Mouse (Mus musculus): ENCODE results near the gene Rad51c.
"Not testable (repeated sequence)": the region's sequence is repeated elsewhere in the genome, so short reads cannot be mapped to it uniquely, and the experiment has no call there.

Rad51c gene

DNA sequence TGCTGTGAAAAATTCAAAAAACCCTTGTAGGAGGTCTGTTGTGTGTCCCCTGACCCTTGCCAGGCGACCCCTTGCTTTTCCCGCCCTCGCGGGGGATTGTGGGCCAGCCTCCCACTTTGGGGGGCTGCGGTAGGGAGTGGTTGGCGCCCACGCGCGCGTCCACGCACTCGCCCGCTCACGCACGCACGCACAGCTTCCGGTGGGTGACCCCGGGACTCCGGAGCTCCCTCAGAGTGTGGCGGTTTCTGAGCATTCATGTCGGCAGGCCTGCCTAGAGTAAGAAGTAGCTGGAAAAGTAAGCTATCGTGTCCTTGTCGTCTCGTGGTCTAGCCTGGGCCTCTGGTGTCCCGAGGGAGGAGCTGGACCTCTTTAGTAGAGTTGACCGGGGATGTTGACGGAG, at the start of gene Rad51c, which contains the start of gene Tex14:
Gene Rad51c (minus strand): TSS at position 79 of the 400 bp plus-strand sequence.
Gene Tex14 (plus strand): TSS at position 190 of the 400 bp plus-strand sequence.
- DNase-seq (ENCODE audit: low read depth, low spot score): no peak

DNA sequence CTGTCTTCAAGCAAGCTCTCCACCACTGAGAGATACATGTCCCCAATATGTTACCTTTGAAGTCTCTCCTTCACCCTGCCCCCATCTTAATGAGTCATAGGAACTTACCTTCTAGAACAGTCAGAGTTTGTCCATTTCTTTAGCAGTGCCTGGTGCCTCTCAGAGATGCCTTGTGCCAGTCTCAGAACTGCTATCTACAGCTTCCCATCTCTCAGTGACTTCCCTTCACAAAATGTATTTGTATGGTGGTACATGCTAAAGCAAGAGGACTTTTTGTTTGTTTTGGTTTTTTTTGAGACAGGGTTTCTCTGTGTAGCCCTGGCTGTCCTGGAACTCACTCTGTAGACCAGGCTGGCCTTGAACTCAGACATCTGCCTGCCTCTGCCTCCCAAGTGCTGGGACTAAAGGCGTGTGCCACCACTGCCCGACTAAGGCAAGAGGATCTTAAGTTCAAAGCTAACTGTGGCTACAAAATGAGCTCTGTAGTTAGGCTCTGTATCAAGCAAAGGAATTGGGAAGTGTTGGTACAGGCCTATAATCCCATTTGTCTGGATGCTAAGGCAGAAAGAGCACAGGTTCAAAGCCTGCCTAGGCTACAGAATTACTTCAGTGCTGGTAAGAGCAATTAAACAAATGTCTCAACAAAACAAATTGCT, 49.4 kb upstream of the Rad51c start:
- DNase-seq (ENCODE audit: low read depth, low spot score): no peak

DNA sequence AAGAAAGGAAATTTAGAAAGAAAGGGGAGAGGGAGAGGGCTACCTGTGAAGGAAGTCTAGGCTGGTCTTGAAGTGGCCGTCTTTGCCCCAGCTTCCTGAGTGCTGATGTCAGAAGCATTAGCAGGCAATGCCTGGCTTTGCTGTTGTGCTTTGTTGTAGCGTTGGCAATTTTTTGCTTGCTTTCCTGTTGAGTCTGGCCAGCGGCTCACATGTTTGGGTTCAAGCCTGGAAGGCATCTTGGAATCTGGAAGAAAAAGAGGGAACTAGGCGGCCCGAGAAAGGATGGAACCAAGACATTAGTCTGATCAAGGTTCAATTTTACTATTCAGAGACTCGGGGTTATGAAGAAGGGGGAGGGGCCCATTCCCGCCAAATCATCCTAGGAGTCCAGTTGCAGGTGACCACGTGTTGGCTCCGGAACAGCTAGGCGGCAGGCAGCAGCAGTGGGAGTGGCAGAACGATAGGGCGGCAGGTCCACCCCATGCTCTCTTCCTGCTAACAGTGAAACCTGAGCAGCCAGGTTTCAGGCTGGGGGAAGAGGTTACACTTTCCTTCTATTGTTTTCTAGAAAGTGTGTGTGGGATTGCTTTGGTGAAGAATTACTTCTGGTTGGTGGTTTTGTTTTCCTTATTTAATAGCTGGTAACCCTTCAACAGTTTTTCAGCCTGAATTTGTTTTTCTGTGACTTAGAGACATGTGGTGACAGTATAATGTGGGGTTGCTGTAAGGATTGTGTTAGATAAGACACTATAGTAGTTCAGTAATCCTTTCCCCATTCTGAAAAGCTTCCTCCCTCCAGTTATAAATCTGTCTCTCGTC, 48.7 kb upstream of the Rad51c start:
- no peak for DNase-seq (ENCODE audit: low read depth, low spot score)

DNA sequence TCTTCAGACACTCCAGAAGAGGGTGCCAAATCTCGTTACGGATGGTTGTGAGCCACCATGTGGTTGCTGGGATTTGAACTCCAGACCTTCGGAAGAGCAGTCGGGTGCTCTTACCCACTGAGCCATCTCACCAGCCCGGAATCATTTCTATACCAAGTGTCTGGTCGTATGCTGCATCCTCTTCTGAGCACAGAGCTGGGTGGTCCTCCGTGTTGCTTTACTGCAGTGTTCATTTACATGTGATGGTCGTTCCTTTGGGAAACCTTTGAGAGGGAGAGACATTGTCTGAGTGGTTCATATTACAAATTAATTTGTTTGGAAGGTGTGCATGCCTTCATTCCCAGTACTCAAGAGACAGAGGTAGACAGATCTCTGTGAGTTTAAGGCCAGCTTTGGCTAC, 48.0 kb upstream of the Rad51c start:
- not testable (repeated sequence) for DNase-seq (ENCODE audit: low read depth, low spot score)

DNA sequence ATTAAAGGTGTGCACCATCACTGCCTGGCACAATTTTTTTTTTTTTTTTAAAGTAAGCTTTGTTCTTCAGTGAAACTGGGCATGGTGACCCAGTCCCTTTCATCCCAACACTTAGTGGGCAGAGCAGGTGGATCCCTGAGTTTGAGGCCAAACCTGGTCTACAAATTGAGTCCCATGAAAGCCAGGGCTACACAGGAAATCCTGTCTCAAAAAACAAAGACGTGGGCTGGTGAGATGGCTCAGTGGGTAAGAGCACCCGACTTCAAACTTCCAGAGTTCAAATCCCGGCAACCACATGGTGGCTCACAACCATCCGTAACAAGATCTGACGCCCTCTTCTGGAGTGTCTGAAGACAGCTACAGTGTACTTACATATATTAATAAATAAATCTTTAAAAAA, 45.1 kb upstream of the Rad51c start:
- DNase-seq (ENCODE audit: low read depth, low spot score): not testable (repeated sequence)

DNA sequence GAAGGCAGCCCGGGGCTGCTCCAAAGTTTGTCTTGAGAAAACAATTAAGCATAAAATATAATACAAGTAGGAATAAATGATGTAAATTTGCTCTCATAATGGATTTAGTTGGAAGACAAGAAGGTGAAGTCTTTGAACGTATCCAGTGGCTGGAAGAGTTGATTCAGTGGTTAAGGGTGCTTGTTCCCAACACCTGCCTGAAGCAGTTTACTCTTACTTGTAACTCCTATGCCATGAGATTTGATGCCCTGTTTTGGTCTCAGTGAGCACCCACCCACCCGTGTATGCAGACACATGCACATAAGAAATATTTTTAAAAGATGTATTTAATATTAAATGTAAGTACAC, 44.4 kb upstream of the Rad51c start:
- DNase-seq (ENCODE audit: low read depth, low spot score): no peak

DNA sequence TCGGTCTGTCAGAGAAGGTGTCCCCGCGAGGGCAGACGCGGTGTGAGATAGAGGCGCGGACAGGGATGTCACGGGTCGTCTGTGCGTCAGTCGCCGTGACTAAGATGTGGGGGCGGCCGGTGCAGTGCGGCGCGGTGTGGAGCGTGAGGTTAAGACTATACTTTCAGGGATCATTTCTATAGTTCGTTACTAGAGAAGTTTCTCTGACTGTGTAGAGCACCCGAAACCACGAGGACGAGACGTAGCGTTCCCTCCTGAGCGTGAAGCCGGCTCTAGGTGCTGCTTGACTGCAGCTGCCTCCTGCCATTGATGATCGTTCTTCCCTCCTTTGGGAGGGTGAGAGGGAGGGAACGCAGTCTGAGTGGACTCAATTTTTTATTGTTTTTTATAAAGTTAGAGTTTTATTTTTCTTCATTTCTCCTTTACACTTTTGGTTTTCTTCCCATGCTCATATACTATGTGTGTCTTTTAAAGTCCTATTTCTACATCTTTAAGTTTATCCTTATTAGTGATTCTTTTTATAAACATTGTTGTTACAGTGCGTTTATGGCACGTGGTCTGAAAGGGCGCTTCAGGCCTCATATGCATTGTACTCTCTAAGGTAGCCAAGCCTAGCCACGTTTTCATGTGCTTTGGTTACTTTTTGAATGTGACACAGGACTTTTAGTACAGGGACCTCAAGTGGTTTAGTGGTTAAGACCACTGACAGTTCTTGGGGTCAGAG, 43.9 kb upstream of the Rad51c start:
- DNase-seq (ENCODE audit: low read depth, low spot score): peak; percentile 72

DNA sequence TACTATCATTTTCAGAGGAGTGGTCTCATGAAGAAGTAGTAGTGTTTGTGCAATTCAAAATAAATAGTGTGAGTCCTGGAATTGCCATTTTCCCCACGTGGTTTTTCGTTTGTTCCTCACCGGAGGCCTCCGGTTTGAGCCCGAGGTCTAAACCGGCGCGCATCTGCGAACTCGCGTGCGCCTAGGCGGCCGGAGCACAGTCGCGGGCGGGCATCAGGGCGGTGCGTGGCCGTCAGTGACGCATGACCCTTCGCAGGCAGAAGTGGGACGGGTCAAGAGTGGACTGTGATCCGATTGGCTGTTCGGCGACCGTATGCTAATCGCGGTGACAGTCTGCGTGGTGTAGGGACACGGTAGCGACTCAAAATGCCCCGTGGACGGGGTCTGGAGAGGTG, 43.3 kb upstream of the Rad51c start:
- DNase-seq (ENCODE audit: low read depth, low spot score): not testable (repeated sequence)

DNA sequence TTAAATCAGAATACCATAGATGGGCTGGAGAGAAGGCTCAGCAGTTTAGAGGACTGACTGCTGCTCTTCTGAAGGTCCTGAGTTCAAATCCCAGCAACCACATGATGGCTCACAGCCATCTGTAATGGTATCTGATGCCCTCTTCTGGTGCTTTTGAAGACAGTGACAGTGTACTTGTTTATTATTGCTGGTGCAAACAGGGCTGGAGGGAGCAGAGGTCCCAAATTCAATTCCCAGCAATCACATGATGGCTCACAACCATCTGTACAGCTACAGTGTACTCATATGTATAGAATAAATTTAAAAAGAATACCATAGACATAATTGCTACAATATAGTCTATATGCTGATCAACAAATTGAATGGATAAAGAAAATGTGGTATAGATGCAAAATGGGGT, 42.7 kb upstream of the Rad51c start:
- DNase-seq (ENCODE audit: low read depth, low spot score): no peak

DNA sequence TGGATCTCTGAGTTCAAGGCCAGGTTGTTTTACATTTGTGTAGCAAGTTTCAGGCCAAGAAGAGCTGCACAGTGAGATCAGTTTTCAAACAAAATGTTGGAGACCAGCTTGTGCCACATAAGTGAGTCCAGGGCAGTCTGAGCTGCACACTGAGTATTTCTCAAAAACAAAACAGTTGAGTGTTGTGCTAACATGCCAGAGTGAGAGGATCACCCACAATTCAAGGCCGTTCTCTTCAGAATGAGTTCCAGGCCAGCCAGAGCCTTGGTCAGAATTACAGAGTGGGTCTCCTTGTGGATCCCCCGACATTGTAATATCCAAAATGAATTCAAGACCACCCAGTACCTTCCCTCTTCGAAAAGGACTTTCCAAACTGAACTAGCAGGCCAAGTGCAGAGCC, 41.4 kb upstream of the Rad51c start:
- DNase-seq (ENCODE audit: low read depth, low spot score): no peak

DNA sequence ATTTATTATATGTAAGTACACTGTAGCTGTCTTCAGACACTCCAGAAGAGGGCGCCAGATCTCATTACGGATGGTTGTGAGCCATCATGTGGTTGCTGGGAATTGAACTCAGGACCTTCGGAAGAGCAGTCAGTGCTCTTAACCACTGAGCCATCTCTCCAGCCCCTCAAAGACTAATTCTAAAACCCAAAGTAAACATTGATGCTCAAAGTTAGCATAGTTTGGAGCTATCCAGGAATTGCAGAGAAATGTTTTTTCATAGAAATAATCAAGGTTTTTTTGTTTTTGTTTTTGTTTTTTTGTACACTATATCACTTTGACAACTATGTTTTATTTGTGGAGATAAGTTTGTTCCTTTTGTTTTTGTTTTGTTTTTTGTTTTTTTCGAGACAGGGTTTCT, 40.8 kb upstream of the Rad51c start:
- DNase-seq (ENCODE audit: low read depth, low spot score): not testable (repeated sequence)

DNA sequence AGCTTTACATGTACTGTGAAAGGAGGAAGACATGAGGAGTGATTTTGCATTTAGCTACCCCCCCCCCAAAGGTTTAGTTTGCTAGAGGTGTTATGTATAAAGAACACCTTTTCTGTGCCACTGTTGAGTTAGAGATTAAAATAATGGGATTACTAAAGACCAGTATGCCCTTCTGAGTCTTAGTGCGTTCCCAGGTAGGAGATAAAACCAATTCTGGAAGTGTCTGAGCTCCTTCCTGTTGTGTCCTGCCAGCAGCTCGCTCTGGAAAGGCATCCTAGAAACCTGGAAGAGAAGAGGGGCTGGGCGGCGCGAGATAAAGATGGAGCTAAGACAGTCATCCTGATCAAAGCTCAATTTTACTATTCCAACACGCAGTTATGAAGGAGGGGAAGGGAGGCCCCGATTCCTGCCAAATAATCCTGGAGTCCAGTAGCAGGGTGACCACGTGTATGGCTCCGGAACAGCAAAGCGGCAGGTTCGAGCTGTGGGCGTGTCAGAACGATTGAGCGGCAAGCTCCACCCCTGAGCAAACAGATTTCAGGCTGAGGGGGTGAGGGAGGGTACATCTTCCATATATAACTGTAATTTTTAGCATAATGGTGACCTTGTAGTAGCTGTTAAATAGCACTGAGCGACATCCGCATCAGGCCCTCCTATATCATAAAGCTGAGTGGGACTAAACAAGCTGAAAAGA, 40.1 kb upstream of the Rad51c start:
- no peak for DNase-seq (ENCODE audit: low read depth, low spot score)

DNA sequence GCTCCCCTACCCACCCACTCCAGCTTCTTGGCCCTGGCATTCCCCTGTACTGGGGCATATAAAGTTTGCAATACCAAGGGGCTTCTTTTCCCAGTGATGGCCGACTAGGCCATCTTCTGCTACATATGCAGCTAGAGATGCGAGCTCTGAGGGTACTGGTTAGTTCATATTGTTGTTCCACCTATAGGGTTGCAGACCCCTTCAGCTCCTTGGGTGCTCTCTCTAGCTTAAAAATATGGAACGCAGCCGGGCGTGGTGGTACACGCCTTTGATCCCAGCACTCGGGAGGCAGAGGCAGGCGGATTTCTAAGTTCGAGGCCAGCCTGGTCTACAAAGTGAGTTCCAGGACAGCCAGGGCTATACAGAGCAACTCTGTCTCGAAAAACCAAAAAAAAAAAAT, 39.3 kb upstream of the Rad51c start:
- not testable (repeated sequence) for DNase-seq (ENCODE audit: low read depth, low spot score)

DNA sequence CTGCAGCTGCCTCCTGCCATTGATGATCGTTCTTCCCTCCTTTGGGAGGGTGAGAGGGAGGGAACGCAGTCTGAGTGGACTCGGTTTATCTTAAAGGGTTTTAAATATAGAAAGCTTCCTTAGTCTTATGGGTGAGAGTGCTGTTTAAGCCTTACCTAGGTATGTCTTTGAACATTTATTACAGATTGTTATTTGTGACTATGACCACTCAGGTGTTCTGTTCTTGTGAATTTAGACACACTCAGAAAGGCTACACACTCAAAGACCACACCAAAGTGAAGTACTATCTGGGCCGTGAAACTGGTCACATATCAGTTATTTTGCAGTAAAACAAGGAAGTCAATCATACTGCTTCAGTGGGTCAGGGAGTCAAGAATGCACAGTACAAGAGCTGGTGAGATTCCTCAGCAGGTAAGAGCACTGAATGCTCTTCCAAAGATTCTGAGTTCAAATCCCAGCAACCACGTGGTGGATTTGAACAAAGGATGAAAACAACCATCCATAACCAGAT, 38.7 kb upstream of the Rad51c start:
- peak; percentile 80 for DNase-seq (ENCODE audit: low read depth, low spot score)

DNA sequence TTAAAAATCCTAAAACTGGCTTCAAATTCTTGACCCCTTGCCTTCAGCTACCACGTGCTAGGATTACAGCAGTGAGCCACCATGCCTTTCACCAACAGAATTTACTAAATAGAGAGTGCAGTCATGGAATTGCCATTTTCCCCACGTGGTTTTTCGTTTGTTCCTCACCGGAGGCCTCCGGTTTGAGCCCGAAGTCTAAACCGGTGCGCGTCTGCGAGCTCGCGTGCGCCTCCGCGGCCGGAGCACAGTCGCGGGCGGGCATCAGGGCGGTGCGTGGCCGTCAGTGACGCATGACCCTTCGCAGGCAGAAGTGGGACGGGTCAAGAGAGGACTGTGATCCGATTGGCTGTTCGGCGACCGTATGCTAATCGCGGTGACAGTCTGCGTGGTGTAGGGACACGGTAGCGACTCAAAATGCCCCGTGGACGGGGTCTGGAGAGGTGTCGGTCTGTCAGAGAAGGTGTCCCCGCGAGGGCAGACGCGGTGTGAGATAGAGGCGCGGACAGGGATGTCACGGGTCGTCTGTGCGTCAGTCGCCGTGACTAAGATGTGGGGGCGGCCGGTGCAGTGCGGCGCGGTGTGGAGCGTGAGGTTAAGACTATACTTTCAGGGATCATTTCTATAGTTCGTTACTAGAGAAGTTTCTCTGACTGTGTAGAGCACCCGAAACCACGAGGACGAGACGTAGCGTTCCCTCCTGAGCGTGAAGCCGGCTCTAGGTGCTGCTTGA, 38.1 kb upstream of the Rad51c start:
- not testable (repeated sequence) for DNase-seq (ENCODE audit: low read depth, low spot score)

DNA sequence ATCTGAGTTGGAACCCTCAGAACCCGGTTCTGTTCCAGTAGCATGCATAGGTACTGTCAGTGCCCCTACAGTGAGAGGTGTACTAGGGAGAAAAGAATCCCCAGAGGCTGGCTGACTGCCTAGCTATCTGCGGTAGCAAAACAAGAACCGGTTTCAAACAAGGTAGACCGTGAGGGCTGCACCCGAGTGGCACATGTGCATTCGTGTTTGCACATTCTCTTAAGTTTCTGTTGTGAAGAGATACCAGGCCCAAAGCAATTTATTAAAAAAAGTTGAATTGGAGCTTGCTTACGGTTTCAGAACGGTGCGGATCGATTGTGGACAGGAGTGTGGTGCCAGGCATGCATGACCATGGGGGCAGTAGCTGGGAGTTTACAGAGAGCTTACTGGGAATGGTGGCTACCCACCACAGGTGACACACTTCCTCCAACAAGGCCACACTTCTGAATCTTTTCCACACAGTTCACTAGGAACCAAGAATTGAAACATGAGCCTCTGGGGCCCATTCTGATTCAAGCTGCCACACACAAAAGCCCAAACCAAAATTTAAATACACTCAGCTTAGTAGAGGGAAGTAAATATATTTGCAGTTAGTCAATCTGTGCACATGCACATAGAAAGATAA, 35.2 kb upstream of the Rad51c start:
- no peak for DNase-seq (ENCODE audit: low read depth, low spot score)

DNA sequence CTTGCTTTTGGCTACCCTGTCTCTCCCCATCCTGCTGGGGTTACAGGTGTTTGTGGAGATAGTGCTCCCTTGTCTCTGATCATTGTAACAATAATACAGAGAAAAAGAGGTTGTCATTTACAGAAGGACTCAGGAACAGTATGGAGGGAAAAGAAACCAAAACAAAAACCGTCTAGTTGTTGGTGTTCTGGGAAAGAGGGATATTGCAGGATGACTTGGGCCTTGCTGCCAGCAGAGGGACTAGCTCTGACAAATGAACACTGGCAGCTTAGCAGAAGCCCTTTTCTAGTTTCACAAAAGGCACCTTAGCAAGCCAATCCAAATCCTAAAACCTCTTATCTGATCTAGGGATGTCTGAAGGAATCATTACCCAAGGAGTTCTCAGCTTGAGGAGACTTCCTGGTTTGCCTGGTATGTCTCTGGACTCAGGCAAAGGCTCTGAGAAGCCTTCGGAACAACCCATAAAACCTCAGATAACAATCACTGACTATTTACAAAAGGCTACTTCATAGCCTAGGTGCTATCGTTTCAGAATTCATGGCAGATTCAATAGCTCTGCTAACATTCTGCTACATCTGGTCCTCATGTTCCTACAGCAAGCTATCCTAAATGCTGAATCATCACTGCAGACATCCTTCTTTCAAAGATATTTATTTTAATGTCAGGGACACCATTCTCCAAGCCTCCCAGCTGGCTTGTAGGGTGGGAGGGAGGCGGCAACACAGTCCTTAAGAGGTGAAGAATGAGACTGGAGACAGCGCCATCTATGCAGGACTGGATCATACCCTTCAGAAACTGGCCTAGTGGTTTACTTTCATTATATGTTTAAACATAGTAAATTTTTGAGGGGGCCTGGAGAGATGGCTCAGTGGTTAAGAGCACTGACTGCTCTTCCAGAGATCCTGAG, 31.8 kb upstream of the Rad51c start:
- DNase-seq (ENCODE audit: low read depth, low spot score): no peak

DNA sequence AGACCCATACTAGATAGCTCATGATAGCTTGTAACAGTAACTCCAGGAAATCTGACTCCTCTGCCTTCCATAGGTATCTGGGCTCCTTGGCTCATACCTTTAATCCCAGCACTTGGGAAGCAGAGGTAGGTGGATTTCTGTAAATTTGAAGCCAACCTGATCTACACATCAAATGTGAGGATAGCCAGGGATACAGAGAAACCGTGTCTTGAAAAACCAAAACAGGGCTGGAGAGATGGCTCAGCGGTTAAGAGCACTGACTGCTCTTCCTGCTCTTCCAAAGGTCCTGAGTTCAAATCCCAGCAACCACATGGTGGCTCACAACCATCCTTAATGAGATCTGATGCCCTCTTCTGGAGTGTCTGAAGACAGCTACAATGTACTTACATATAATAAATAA, 30.4 kb upstream of the Rad51c start:
- not testable (repeated sequence) for DNase-seq (ENCODE audit: low read depth, low spot score)

DNA sequence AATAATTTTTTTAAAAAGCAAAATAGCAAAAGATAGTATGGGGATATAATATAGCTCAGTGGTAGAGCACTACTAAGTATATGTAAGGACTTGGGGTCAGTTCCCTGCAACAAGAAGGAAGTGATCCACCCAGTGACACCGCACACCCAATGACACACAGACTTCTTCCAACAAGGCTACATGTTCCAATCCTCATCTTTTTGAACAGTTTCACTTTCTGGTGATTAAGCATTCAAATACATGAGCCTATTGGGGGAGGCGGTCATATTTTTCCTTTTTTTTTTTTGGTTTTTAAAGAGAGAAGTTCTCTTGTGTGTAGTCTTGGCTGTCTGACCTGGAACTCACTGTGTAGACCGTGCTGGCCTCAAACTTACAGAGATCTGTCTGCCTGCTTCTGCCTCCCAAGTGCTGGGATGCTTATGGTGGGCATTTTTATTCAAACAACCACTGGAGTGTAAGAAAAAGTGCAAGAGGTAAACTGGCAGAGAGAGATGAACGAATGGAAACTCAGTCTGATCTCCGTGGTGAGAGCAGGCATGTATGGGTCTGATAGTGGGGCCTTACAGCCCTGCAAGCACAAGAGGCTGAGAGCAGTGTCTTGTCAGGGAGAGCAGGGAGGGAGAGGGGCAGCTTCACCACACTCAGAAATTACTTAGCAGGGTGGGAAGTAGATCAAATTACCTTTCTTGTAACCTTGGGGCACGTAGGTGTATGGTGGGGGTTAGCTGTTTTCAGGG, 28.3 kb upstream of the Rad51c start:
- no peak for DNase-seq (ENCODE audit: low read depth, low spot score)
